Mouse (Mus musculus) natural killer cell, adult 2 months (primary cell): ENCODE results near the gene Krt8.

Experiments used
- DNase-seq, 2 experiments: peaks; one replicate each; pipeline ENCODE4 v3.0.0; 2022; ENCODE audit warnings: low spot score in 2 of 2

Gene Krt8

GRCm38 (mm10) chr15:101976023-101976422 lies 28.3 kb downstream of the Krt8 start:
- DNase-seq = no peak

- no peak for DNase-seq
These were observed 30.0 kb downstream of the Krt8 start for GRCm38 (mm10) chr15:101974083-101974845.

GRCm38 (mm10) chr15:101973414-101974077 lies 30.7 kb downstream of the Krt8 start:
- DNase-seq = peak; percentile 87 to 88

- DNase-seq = no peak
These were observed 33.7 kb downstream of the Krt8 start for GRCm38 (mm10) chr15:101970536-101970935.

- no peak for DNase-seq
These were observed 37.5 kb downstream of the Krt8 start for GRCm38 (mm10) chr15:101966808-101967207.

- DNase-seq = no peak
These were observed 45.4 kb downstream of the Krt8 start for GRCm38 (mm10) chr15:101958891-101959290.

GRCm38 (mm10) chr15:101954187-101954586 lies 50.1 kb downstream of the Krt8 start, which contains the start of gene Krt78:
Krt78 (minus strand) TSS chr15:101954287.
- DNase-seq = no peak

GRCm38 (mm10) chr15:101952733-101953474 lies 51.4 kb downstream of the Krt8 start:
- DNase-seq = no peak
